Mouse (Mus musculus): ENCODE data around the gene Tamm41.

DNA sequence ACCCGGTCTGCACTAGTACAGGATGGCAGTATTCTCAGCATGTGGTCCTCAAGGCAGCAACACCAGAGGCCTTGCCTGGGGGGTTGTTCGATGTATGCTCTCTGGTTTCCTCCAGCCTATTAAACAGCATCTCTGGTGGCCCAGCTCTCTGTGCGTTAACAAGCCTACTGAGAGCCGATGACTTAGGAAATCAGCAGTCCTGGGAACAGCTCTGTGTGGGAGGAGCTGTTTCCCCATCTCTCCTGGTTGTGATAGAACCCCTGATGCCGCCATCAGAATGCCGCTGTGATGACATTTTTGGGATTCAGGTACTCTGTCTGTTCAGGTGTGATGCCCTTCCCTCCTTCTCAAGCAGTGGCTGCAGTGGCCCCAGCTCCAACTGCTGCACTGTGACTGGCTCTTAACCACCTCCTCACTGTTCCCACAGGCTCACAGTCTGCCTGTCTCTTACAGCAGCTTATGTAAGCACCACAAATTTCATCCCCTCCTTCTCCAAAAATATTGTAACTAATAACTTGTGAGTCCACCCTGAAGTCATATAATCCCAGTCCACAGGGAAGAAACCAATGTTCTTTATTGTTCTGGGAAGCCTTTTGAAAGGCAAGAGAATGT lies 14.0 kb upstream of the Tamm41 start:
- TF ChIP-seq CTCF (IDR thresholded peaks at IDR 0.05; ENCODE audit: extremely low read depth, insufficient read length, insufficient replicate concordance, low read depth, low read length) (no peak), POLR2A (IDR thresholded peaks at IDR 0.05; ENCODE audit: low read depth, low read length) (no peak)

Data from small intestine, adult 2 months (tissue).